Mouse (Mus musculus): ENCODE data around the gene Sigmar1.

DNA sequence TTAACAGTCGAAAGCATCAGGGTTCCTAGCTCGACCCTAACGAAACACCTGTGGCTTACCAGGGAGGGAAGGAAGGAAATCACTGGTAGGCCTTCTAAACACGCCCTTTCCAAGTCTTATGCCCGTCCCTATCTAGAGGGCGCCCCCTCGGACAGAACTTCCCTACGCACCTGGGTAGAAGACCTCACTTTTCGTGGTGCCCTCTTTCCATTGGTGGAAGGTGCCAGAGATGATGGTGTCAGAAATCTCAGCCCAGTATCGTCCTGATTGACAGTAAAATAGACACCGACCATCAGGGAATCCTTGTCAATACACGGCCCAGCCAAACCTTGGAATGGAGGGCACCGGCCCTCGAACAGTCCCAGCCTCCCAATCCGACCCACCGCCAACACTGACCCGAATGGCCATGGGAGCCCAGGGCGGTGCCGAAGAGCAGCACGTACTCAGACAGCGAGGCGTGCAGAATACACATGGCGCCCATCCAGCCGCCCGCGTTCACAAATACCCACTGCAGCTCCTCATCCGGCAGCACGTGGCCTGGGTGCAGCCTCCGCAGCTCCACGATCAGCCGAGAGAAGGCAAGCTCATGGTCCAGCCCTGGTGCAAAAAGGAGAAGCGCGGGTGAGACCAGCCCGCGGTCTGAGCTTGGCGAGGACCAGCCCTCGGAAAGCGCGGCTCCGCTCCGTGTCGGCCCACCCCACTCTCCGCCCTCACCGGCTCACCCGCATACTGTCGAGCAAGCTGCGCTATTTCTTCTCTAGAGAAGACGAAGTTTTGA, 15.4 kb downstream of the Sigmar1 start:
- TF ChIP-seq CTCF (IDR thresholded peaks at IDR 0.05; ENCODE audit: borderline replicate concordance, extremely low read depth, insufficient read depth, insufficient read length) (no peak), POLR2A (IDR thresholded peaks at IDR 0.05; ENCODE audit: borderline replicate concordance, extremely low read depth, insufficient read depth, insufficient read length, poor library complexity, severe bottlenecking) (no peak)

Measured in brain, embryonic 14.5 days (tissue).